Mouse (Mus musculus): ENCODE data around the gene Faf1.

GRCm38 (mm10) chr4:109667518-109667917, 8.9 kb upstream of the Faf1 start:
- TF ChIP-seq CTCF (conservative IDR thresholded peaks at IDR 0.05; ENCODE audit: low read length) (no peak), POU5F1 (IDR thresholded peaks at IDR 0.05; ENCODE audit: borderline replicate concordance, low read length) (no peak)
